Mouse (Mus musculus) megakaryocyte, embryonic 14.5 days (primary cell): ENCODE measurements around the gene Slc34a3.

Experiments used
- FLI1 ChIP-seq: IDR thresholded peaks from 2 replicates; pipeline ENCODE4 v1.6.1; 2012; ENCODE audit warnings: low read length, inconsistent platforms, mixed read lengths
- GATA1 ChIP-seq: IDR thresholded peaks from 3 replicates; pipeline ENCODE4 v1.6.1; 2012; ENCODE audit warnings: mixed read lengths, low read length, inconsistent platforms, borderline replicate concordance

GRCm38 (mm10) chr2:25228431-25228889 is 5.7 kb downstream of the Slc34a3 start:
- TF ChIP-seq FLI1 (no peak), GATA1 (no peak)
